Mouse (Mus musculus) Patski (cell line): ENCODE data around the gene Eif3d. TPM values are rescaled to one million over a fixed set of nuclear protein-coding genes. Genes with fewer than 3 reads are reported as not detected.

Experiments used
- ATAC-seq: fragments of 100-300 bp; one replicate; pipeline ENCODE4 v1.8.0; 2021
- CTCF ChIA-PET: fragments of 350-600 bp; sonication (Branson Sonifier 250); formaldehyde crosslinking; loops from one replicate; lab custom pipeline; 2022; ENCODE audit warnings: inconsistent platforms; lab: Charles Lee
- POLR2A ChIA-PET: fragments of 350-600 bp; sonication (Branson Sonifier 250); formaldehyde crosslinking; loops from one replicate; lab custom pipeline; 2022; ENCODE audit warnings: antibody characterized with exemption, inconsistent platforms; lab: Charles Lee
- DNase-seq: peaks from one replicate; pipeline ENCODE4 v3.0.0-alpha.2; 2011; ENCODE audit warnings: low read depth, low spot score
- H3K27me3 ChIP-seq: fragments of 371-371 bp; one replicate; pipeline ENCODE4 v1.5.1; 2021
- CTCF ChIP-seq: fragments of 100-300 bp; IDR thresholded peaks from one replicate; pipeline ENCODE4 v1.5.1; 2021
- in situ Hi-C: fragments of 300-500 bp; cut with MboI; formaldehyde crosslinking; loops from 3 replicates; pipeline ENCODE4 v1.11.1; 2018; ENCODE audit warnings: low pct_unique_long_range_greater_than_20kb, mixed read lengths
- polyA plus RNA-seq: library from polyadenylated mRNA; unstranded; gene quantifications from one replicate; pipeline ENCODE4 v1.2.3, GENCODE M21; 2021

The Eif3d gene
- polyA plus RNA-seq, 1 experiment from 2014 or later = 231 TPM

DNA sequence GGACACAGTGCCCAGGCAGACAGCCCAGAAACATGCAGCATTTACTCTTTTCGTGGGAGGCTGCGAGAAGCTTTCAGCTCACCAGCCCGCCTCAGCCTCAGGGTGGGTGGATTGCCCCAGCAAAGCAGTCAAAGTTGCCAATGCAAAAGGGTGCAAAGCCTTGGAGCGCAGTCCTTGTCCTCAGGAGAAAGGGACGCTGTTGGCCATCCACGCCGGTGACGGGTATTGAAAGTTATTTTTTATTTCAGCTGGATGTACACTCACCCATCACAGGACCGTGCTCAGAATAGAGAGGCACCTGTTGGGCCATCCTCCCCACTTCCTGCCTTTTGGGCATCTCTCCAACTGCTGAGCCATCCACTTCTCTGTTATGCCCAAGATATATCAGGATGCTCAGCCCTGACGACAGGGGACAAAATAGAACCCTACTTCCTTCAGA, 8.8 kb upstream of the Eif3d start:
- no peak for TF ChIP-seq CTCF
- in situ Hi-C loops = loop anchor here (25.0 kb wide), 2 partner anchors 383 to 567 kb away; partner anchors contain the start of gene Apol9a
- no peak for DNase-seq
- ChIA-PET CTCF (no interaction called here), POLR2A (no interaction called here)
- H3K27me3 ChIP-seq = peaks cover 44% of the 10 kb centered on the region
- ATAC-seq = no peak

DNA sequence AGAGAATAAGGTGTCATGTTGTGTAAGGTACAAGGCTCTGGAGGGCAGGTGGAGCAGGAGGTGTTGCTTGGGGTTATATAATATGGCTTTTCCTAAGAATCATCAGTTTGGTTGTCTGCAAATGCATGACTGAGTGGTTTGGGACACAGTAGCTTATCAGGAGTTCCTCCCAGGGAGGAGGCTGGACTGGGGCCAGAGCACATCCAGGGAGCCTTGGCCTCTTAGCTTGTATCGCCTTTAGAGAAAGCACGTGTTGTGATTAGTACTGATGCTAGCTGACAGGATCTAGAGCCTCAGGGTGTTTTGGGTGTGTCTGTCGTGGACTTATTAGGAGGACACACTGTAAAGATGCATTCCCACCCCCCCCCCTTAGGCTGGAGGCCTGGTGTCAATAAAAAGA, 7.0 kb upstream of the Eif3d start:
- ChIA-PET CTCF (interaction anchor here (1.1 kb wide), 1 partner anchor 44 kb away, joined by 3 read pairs; no protein-coding TSS in a partner anchor), POLR2A (interaction anchor here (0.6 kb wide), 1 partner anchor 362 kb away, joined by 5 read pairs; no protein-coding TSS in a partner anchor)
- no peak for ATAC-seq
- no peak for TF ChIP-seq CTCF
- peaks cover 39% of the 10 kb centered on the region for H3K27me3 ChIP-seq
- in situ Hi-C loops = loop anchor here (25.0 kb wide), 2 partner anchors 385 to 565 kb away; partner anchors contain the start of gene Apol9a
- no peak for DNase-seq

DNA sequence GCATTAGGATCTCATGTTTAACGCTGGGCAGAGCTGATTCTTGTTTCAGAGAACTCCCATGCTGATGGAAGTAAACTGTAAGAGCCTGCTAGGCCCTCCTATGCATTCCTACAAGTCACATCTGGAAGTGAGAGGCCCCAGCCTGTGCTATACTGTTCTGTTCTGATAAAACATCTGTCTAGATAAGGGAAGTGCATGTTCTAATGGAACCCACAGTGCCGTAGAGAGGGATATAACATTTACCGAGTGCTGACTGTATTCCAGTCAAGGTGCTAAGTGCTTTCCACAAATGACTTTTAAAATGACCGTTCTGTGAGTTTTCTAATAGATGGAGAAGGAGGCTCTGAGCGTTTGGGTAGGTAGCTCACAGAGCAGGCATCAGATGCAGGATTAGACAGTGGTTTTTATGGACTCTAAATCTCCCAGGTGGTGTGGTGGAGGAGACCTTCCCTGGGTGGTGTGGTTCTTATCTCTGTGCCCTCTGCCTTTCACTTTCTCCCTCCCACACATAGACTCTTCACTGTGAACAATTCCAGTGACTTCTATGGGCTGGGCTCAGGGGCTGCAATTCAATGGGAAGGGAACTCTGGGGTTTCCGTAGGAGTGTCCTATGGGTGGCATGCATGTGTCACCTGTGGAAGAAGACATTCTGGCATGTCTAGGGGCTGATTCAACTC, 3.7 kb upstream of the Eif3d start:
- POLR2A ChIA-PET = no interaction called here

DNA sequence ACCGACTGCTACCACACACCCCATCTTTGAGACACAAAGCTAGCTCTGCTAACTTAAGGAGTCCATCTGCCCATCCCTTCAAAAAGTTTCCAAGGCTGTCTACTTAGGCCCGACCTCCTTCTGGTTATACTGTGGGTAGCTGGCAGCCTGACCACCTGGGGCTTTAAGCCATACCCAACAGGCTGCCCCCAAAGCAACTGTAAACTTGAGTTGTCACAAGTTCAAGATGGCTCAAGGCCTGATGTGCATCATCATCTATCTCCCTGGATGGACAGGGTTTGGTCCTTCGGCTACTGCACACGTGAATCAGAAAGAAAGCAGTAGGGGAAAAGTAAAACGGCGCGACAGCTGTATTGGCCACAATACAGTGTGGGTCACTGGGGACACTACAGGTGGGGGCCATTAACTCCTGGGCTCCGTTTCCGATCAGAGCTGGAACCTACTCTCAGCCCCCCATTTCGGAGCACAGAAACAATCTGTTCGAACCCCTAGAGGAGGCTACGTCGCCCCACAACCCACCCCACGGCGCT, 608 bp downstream of the Eif3d start:
- POLR2A ChIA-PET = interaction anchor here (0.7 to 4.4 kb wide), 8 partner anchors 9 to 177 kb away, joined by 3 to 24 read pairs (median 4); partner anchors contain the start of gene Foxred2
- DNase-seq = no peak
- no peak for TF ChIP-seq CTCF
- CTCF ChIA-PET = interaction anchor here (1.2 to 1.4 kb wide), 6 partner anchors 13 to 36 kb away, joined by 3 to 7 read pairs (median 3); partner anchors contain the start of gene Foxred2
- H3K27me3 ChIP-seq = peaks cover 7% of the 10 kb centered on the region
- ATAC-seq = no peak
- in situ Hi-C loops = no loop called here

More for the DNA sequence above, 3.7 kb upstream of the Eif3d start:
- DNase-seq (no peak), ATAC-seq (no peak)
- H3K27me3 ChIP-seq = peaks cover 14% of the 10 kb centered on the region
- no peak for TF ChIP-seq CTCF
- in situ Hi-C loops = no loop called here
- CTCF ChIA-PET = no interaction called here

DNA sequence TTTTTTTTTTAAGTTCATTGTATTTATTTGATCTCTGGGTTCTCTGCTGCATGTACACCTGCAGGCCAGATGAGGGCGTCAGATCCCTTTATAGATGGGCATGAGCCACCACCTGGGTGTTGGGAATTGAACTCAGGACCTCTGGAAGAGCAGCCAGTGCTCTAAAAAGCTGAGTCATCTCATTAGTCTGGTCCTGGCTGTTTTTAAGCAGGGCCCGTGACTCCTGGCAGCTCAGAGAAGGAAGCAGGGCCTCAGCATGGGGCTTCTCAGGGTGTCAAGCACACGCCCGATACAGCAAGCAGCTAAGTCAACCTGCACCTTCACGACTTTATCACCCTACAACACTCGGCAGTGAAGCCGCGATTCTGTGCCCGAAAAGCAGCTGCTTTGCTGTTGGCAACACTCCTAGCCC, 5.5 kb downstream of the Eif3d start:
- in situ Hi-C loops = no loop called here
- DNase-seq (no peak), ATAC-seq (no peak)
- TF ChIP-seq CTCF = no peak
- H3K27me3 ChIP-seq = no peaks in the 10 kb centered on the region
- CTCF ChIA-PET = interaction anchor here (2.2 kb wide), 1 partner anchor 31 kb away, joined by 8 read pairs; no protein-coding TSS in a partner anchor
- POLR2A ChIA-PET = interaction anchor here (0.8 kb wide), 1 partner anchor 805 kb away, joined by 3 read pairs; no protein-coding TSS in a partner anchor

DNA sequence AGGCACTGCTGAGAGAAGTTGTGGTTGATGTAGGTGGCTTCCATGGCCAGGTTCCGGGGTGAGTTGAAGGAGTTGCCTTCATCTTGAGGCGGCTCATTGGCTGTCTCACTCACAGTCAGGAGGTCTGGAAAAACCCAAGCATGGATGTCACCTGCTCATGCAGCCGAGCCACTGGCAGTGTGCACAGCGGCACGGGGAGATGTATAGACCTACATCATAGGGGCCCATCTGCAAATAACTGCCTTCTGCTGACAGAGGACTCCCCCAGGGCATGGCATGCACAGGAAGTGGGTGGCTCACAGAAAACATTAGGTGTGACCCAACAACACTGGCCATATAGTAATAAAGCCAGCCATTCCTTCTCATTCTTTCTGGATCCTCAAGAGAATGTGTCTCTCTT, 8.2 kb downstream of the Eif3d start:
- H3K27me3 ChIP-seq = no peaks in the 10 kb centered on the region
- DNase-seq = no peak
- POLR2A ChIA-PET = no interaction called here
- no peak for TF ChIP-seq CTCF
- ATAC-seq = no peak
- in situ Hi-C loops = no loop called here
- CTCF ChIA-PET = interaction anchor here (0.8 kb wide), 1 partner anchor 19 kb away, joined by 4 read pairs; no protein-coding TSS in a partner anchor

DNA sequence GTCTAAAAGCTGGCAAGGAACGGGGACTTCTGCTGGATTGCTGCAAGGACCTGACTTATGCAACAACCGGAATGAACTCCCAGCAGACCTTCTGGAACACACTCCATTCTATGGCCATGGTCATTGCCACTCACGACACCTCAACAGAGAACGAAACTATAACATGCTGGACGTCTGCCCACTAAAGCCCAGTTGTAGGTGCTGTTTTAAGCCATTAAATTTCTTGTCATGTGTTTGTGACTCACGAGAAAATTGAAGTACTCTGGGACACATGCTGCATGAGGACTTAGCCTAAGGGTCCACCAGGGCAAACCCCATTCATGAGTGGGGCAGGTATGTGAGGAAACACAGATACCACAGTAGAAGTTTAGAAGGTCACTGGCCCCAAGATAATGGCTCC, 9.9 kb downstream of the Eif3d start:
- ChIA-PET POLR2A (interaction anchor here (0.8 to 1.3 kb wide), 2 partner anchors 9 to 800 kb away, joined by 3 to 6 read pairs; no protein-coding TSS in a partner anchor), CTCF (no interaction called here)
- no peaks in the 10 kb centered on the region for H3K27me3 ChIP-seq
- DNase-seq (no peak), ATAC-seq (no peak)
- in situ Hi-C loops = no loop called here
- TF ChIP-seq CTCF = no peak

DNA sequence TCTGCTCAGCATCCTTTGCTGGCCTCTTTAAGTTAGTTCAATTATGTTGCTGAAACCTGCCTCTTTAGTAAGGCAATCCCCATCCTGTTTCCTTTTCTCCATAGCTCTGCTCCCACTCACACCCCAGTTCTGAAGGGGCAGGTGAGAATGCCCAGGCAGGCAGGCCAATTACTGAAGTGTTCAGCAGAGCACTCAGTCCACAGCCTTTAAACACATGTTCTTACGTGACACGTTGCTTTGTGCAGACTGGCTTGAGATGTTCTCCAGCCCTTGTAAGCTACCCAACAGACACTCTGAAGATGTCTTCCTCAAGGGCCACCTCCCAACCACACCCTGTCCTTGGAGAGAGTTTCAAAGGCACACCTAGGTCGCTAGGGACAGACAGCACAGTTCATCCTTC, 12.5 kb downstream of the Eif3d start:
- TF ChIP-seq CTCF = no peak
- ChIA-PET POLR2A (interaction anchor here (2.1 to 3.6 kb wide), 2 partner anchors 12 to 24 kb away, joined by 7 to 24 read pairs; partner anchors contain the start of gene Eif3d), CTCF (no interaction called here)
- DNase-seq (no peak), ATAC-seq (no peak)
- in situ Hi-C loops = no loop called here
- H3K27me3 ChIP-seq = no peaks in the 10 kb centered on the region

DNA sequence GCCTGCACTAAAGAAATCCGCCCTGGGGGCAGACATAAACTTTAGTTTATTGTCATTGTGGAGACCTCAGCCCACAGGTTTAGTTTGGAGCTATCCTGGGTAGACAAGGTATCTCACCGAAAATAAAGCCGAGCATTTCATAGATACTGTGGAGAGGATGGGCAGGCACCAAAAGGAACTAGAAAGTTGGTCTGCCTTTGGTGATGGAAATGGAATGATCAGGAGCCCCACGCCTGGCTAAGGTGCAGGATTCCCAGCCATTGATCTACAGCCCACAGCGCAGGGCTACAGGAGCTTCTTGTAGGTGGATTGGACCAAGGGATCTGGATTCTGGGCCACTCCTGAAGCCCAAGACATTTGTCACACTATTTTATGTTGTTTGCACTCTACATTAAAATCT, 13.0 kb downstream of the Eif3d start:
- in situ Hi-C loops = no loop called here
- ChIA-PET POLR2A (interaction anchor here (2.1 to 3.6 kb wide), 2 partner anchors 12 to 23 kb away, joined by 7 to 24 read pairs; partner anchors contain the start of gene Eif3d), CTCF (interaction anchor here (0.8 to 2.8 kb wide), 2 partner anchors 12 to 23 kb away, joined by 3 to 11 read pairs; no protein-coding TSS in a partner anchor)
- TF ChIP-seq CTCF = no peak
- no peak for DNase-seq
- no peak for ATAC-seq
- no peaks in the 10 kb centered on the region for H3K27me3 ChIP-seq

DNA sequence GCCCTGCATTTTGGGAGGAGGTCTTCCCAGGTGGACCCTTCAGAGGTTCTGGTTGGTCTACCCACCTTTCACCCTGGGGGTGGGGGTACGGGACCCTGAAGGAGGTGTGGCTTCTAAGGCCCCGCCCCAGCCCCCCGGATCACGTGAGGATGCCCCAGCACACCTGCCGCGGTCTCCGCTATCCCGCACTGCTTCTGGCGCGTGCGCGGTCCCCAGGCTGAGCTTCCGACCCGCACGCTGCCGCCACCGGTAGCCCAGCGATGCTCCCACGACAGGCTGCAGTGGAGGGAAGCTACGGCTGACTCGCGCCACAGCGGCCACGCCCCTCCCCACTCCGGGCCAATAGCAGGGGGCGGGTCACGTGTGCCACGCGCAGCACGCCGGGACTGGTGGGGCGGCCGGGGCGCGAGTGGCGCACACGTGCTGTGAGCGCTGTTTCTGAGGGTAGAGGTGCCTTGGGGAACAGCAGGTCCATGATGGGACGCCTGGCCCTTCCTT, 14.2 kb downstream of the Eif3d start, which contains the start of gene Foxred2:
Foxred2 (minus strand) TSS at position 319 of the 498 bp plus-strand sequence.
- ATAC-seq (no peak), DNase-seq (no peak)
- H3K27me3 ChIP-seq = no peaks in the 10 kb centered on the region
- ChIA-PET POLR2A (interaction anchor here (0.6 to 3.6 kb wide), 4 partner anchors 11 to 127 kb away, joined by 3 to 24 read pairs (median 6); partner anchors contain the start of gene Eif3d), CTCF (interaction anchor here (0.6 to 2.8 kb wide), 3 partner anchors 11 to 22 kb away, joined by 3 to 11 read pairs (median 4); partner anchors contain the start of gene Eif3d)
- in situ Hi-C loops = no loop called here
- TF ChIP-seq CTCF = no peak
